Mouse (Mus musculus) cerebellum, postnatal 36 days (tissue): ENCODE data around the gene Ptprn.

Source experiments
- DNase-seq, 2 experiments: peaks; one replicate each; pipeline ENCODE4 v3.0.0; 2021 to 2022; ENCODE audit warnings: mixed read lengths in 2 of 2

The Ptprn gene

DNA sequence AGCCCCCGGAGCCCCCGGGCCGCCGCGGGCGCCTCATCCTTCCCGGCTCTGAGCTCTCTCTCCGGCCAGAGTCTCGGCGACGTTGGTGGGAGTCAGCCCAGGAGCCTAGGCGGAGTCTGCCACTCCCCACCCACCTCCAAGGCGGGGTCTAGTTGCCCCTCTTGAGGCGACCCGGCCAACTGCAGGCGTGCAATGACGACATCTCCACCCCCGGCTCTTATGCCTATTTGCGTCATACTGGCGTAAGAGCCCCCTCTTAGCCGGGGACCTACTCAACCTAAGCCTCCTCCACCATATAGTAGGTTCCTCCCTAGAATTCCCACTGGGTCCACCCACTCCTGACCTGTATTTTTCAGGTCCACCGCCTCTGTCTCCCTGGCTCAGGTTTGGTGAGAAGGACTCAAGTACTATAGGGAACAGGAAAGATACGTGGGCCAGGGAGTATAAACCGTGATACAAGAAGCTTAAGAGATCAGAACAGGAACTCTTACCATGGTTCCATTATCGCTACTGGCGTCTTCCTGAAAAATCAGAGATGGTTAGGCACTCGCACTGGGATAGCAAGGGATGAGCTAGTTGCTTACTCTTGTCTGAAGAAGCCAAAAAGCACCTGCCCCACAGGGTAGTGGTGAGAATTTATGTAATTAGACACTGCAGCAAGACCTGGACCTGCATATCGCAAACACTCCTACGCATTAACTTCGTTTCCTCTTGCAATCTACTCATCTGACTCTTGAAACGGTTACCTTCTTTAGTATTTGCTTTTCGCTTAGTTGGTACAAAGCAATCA lies at the start of gene Ptprn:
TSS of gene Ptprn (minus strand) at position 412 of the 790 bp plus-strand sequence.
- peak; percentile 71 to 74 for DNase-seq

DNA sequence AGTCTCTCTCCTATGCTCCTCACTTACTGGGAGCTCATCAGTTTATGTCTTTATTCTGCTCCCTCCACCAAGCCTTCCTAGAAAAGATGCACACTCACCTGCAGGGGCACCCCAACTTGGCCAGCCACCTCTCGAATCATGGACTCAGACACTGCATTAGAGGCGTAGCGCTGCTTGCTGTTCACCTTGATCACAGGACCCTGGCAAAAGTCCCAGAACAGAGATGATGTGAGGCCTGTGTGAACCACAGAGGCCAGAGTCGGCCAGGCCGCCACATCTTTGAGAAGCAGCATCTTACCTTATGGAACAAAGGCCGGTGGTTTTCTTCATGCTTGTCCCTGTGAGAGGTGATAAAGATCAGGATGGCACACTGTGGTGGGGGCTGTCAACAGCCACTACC lies 47.4 kb upstream of the Ptprn start:
- DNase-seq: no peak

DNA sequence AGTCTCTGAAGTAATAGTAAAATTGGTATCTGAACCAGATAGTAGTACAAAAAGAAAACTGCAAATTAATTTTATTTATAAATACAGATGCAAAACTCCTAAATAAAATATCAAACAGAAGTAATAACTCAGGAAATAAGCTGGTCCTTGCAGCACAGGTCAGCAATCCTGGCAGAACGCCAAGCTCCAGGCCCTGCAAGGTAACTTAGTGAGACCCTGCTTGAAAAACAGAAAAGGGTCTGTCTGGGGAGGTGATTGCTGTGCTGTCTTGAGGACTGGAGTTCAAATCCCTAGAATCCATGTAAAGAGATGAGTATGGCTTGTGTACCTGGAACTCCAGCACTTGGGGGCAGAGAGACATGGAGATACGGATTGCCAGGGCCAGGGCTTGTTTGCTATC lies 40.4 kb upstream of the Ptprn start:
- no peak for DNase-seq

DNA sequence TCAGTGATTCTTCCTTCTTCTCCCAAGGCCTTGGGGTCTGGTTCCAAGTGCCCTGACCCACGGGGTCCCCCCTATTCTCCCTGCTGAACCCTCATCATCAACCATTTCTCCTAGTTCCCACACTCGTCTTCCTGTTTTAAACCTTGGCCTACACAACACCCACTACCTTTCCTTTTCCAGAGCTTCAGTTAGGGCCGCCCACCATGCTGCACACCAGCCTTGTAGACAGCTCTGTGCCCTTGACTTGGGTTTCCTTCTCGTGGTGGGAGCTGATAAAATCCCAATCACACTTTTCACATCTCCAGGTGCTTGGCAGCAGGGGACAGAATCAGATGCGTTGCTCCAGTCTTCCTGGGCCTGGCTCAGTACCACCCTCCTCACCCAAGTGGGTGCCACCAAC lies 30.0 kb upstream of the Ptprn start:
- no peak for DNase-seq

GRCm38 (mm10) chr1:75293331-75293701 lies 29.0 kb upstream of the Ptprn start:
- no peak for DNase-seq

DNA sequence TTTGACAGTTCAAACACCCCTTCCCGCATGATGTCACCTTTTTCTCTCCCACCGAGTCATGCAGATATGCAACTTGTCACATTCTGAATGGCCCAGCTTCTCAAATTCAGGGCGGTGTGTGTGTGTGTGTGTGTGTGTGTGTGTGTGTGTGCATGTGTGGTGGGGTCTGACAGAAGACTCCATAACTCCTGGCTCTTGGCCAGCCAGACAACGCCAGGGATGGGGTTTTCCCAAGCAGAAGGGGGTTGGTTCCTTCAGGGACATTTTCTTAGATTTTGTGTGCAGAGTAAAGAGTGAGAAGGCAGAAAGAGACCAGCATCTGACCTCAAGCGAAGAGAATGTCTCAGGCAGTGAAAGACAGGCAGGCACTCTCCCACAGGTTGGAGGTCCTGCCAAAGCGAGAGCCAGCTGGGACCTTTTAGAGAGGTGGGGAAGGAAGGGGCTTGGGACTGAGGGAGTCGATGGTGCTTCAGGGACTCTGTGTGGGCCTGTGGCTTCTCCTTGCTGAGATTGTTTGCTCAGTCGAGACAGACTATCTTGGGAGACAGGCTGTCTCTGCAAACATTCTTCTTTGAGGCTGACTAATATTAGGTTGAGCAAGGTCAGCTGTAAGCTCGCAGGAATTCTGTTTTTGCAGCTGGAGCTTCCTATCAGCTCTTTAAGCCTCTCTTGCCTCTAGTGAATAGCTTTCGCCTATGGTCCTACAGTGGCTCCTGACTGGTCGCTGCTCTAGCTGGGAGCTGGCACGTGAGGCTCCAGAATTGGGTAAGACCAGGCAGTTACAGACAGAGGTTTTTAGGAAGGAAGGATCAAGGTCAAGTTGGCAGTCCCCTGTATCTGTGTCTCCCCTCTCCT lies 28.4 kb upstream of the Ptprn start:
- no peak for DNase-seq

- DNase-seq: no peak
Observed at GRCm38 (mm10) chr1:75291321-75291720, 27.0 kb upstream of the Ptprn start.

DNA sequence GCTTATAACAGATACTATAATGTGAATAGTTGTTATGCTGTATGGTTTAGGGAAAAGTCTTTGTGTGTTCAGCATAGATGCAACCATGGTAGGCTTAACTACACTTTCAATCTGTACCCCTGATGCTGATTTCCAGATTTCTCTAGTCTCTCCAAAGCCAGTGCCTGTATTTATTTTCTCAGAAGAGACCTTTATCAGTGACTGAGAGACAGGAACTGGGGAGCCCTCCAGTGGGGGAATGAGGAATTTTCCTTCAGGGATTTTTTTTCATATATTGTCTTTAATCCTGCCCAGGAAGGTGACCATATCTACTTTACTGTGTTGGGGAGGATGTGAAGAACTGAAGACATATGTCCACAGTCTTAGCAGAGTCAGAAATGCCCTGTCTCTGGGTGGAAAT lies 26.3 kb upstream of the Ptprn start:
- DNase-seq: peak; percentile 56 to 77

GRCm38 (mm10) chr1:75289888-75290431 lies 25.7 kb upstream of the Ptprn start:
- DNase-seq: no peak

DNA sequence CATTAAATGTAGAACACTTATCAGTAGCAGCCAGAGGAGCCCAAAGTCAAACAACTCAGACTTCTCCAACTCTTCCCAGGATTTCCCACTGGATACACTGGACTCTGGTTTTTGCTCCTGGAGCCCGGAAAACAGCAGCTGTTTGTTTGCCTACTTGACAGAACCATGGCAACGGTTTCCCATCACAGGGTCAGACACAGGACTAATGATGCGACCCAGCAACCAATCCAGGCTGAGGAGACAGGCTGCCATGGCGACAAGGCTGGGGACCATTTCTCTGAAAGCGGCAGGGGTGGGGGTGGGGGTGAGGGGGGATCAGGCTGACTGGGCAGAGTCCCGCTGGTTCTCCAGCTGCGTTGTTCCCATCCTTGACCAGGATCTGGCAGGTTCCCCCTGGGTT lies 25.1 kb upstream of the Ptprn start:
- DNase-seq: no peak

DNA sequence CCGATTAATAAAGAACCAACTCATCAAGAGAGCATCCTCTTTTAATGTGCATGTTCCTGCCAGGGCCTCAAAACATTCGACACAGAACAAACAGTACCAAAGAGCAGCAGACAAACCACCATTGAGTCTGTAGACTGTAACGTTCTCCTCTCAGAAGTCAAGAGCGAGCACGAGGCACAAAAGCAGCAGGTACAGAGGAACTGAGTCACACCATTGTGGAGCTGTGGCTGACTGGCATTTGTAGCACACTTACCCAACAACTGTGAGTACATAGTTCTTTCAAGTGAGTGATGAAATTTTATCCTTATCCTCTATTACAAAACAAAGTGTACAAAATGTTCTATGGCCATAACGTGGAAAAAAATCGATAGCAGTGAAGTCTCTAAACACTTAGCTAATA lies 20.6 kb upstream of the Ptprn start:
- no peak for DNase-seq

DNA sequence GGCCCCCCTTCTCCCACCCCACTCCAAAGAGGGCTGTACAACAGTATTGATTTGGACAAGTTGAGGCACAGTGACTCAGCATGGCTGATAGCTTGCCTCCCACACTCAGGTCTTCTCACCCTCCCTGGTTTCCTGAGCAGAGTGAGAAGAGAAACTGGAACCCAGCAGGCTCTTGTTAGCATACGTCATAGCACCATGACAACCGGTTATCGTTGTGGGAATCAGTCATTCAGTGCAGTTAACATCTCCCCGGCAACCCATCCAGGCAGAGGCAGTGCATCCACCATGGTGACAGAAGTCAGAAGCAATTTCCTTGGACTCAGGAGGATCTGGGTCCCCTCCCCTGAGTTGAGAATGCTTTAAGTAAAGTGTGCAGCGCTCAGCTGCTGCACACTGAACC lies 18.7 kb upstream of the Ptprn start:
- DNase-seq: no peak

DNA sequence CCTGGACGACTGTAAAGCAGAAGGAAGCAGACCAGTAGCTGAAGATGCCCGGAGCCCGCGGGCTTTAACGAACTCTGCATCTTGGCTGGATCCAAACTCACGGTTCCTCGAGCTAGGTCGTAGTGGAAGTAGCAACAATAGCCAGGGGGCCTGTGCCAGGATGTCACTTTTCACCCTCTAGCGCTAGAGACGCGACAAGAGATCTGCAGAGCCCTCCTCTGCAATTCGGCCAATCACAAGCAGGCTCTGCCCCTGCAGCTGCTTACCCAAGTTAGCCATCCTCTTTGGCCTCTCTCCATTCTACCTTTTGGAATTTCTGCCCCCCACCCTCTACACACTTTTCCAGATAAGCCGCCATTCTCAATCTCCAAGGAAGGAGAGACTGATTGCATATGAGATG lies 13.9 kb upstream of the Ptprn start, which contains the start of gene Resp18:
TSS of gene Resp18 (minus strand) at position 188 of the 400 bp plus-strand sequence.
- DNase-seq: peak in 1 of 2 experiments; percentile 31

GRCm38 (mm10) chr1:75277195-75278188 lies 13.2 kb upstream of the Ptprn start:
- peak; percentile 32 to 39 for DNase-seq

DNA sequence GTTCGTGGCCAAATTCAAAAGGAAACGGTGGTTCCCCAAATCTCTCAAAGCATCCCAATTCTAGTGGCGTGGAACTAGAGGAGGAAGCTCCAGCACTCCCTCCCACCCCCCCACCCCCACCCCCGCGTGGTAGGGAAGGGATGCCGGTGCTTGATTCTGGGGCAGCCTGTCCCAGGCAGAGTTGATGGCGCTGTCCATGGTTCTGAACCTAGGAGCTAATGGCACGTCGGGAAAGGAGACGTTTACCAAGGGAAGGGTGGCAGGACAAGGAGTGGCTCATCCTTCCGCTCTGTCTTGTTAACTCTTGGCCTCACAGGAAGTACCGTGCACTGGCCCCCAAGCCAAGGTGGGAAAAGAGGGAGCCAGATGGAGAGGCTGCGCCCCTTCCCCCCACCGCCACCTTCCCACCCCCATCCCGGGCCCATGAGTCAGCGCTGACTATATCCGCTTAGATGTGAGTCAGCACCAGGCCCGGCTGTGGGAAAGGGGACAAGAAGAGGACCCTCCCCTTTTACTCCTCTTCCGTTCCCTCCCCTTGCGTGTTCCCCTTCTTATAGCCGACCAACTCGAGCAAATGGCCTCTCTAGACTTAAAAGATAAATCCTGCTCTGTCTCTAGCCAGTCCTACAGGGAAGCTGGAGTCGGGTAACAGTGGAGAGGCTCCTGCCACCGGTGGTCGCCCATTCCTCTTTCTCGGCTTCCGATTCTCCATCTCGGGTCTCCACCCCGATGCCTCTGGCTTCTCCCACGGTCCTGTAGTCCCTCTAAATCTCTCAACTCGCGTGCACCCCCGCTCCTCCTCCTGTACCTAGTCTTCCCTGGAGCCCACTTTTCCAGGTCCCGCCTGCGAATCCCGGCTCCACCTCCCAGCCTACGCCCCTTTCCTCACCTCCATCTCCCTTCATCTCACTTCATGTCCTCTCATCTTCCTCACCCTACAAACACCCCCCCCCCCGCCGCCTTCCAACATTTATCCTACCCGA lies 1.0 kb downstream of the Ptprn start:
- peak in 1 of 2 experiments; percentile 38 for DNase-seq

DNA sequence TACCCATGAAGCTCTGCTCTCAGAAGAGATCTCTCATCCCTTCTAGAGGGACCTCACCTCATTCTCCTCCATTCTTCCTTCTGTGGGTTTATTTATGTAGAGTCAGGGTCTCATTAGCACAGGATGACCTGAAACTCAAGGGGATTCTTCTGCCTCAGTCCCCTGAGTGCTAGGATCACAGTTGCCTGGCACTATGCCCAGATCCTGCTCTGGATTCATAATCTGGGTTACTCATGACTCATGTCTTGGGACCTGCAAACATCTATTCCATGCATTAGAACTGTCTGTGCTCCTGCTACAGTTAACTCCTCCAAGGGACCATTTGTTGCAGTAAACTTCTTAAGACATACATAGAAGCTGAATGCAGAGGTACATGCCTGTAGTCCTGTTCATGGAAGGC lies 3.0 kb downstream of the Ptprn start:
- DNase-seq: no peak

DNA sequence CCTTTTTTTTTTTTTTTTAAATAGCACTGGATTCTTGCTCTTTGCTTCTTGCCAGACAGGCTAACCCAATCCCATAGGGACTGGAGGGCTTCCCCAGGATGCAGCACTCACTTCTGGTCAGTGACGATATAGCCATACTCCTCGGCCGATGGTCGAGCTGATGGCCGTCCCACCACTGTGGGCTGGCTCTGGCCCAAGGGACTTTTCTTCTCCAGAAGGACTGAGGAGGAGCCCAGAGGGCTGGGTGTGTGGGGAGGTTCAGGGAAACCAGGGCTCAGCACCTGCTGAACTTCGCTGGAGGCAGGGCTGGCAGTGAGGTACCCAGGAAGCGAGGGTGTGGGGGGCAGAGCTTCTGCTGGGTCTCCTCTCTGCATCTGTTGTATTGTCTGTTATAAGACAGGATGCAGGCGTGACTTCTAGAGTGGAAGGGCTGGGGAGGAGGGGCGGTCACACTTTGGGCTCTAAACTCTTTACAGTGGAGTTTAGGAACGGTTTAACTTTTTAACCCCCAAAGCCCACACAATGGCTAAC lies 8.7 kb downstream of the Ptprn start:
- DNase-seq: no peak

DNA sequence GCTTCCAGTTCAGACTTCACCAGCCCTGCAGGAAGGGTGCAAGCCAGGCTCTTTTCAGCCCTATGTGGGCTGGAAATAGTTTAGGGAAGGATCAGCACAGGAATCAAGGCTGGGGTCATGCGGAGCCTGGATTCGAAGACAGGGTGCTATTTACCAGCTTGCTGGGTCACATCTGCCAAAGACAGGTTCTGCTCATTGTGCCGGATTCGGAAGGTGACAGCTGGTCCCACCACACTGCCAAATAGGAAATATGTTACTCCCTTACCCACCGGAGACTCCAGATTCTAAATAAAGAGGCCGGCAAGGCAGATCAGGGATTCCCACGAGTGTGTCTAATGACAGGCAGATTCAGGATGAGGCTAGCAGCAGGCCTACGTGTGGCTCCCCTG lies 9.7 kb downstream of the Ptprn start:
- DNase-seq: no peak

DNA sequence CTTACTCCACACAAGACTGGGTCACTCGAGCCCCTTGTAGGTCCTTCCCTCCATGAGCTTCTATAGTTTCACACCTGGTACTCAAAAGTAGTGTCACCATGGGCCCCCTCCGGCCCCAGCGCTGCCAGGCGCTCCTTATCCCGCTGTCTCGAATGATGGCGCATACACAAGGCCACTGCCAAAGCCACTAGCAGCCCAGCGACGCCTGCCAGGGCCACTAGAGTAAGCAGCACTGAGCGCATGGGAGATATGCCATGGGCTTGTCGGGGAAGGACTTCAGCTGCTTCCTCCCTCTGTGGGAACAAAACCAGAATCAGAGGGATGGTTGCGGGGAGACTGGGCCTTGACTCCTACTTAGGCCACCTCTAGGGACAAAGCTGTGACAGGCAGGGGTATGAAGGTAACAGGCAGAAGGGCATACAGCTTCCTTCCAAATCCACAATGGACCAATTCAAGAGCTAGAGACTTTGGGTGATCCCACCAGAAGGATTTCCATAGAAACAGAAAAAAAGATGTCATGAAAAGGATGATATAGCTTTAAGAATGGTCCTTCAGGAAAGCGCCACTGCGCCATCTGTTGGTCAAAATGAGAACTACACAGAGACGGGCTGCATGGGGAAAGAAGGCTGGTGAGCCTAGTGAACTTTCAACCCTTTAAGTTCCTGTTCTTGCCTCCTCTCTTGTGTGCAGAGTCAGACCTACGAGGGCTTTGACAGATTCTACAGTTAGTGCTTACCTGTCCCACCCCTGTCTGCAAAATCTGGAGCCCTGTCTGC lies 10.3 kb downstream of the Ptprn start:
- peak; percentile 88 to 95 for DNase-seq

DNA sequence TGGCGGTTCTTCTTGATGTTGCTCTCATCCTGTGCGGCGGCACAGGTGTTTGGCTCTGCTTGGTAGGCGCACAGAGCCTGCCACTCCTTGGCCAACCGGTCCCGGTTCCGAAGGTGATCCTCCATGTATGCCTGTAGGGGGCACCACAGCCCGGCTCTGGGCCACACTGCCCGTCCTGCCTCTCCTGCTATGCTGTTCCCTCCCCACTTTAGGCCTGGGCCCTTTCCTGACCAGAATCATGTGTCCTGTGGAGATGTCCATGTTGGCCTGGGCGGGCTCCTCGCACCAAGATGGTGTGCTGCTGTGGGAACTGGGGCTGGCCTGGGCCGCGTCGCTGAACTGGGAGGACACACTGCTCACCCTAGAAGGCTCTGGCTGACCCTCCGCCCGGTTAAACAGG lies 11.3 kb downstream of the Ptprn start:
- DNase-seq: peak in 1 of 2 experiments; percentile 38
